In the genomic region with DNA sequence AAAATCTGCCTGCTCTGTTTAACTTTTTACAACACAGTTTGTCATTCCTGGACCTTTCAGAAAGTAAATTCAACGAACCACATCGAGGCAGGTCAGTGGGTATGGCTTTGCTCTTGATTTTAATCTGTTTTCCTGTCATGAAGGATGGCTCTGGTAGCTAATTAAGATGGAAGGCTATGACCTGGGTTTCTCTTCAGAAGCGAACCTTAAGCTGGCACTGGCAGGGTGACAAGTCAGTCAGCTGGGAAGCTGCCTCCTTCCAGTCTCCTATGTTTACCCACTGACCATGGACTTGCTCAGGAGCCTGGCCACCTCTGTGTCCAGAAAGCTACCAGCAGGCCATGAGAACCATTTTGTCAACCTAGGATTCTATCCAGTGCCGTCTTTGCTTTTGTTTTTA, we compare ENCODE assay signal across 8 mouse cellular contexts. TPM values are rescaled to one million over a fixed set of nuclear protein-coding genes. Genes with fewer than 3 reads are reported as not detected.
DNase-seq lines count a peak whose midpoint lies in the region; ATAC-seq lines count a peak whose summit lies in the region.

No protein-coding gene starts in this region.

- H3K4me1 ChIP-seq in stomach, embryonic 14.5 days (ENCODE audit: control insufficient read depth, insufficient read depth, low read length): peaks cover 7% of the 10 kb centered on the region; the same call in 1 of the 2 replicates

- no peak overlapping the region for H3K4me3 ChIP-seq in stomach, embryonic 14.5 days (ENCODE audit: low read depth, low read length)

- 0 out of 2 replicates have a peak, but pooled peaks cover 3% of the 10 kb centered on the region for H3K27me3 ChIP-seq in stomach, embryonic 14.5 days (ENCODE audit: control insufficient read depth, insufficient read depth, low read length)

- peak; percentile 17 for DNase-seq in embryo, embryonic 10 days (ENCODE audit: low spot score)
- no peak for DNase-seq in embryo, embryonic 10.5 days (ENCODE audit: low spot score)
- DNase-seq in retina, postnatal 1 day: peak; percentile 42
- DNase-seq in retina, embryonic 14.5 days (ENCODE audit: low spot score): no peak
- peak; percentile 60 to 71 for DNase-seq in kidney, postnatal 36 days
- no peak for DNase-seq in thymus, adult 18-20 months
- no peak for DNase-seq in left cerebral cortex, postnatal 14 days (ENCODE audit: low spot score in 2 of 2)

- intact Hi-C loops in left cerebral cortex, postnatal 14 days (cut with DNase I): no loop called here

- 20% methylated on average over 4 of the region's 4 CpGs for WGBS in stomach, embryonic 14.5 days

- H3K4me2 ChIP-seq in stomach, embryonic 14.5 days (replicated peaks; ENCODE audit: low read depth, low read length): peak overlapping the region; percentile 28

- 0 out of 2 replicates have a peak overlapping the region, but pooled peaks have one; percentile 18 for H3K9ac ChIP-seq in stomach, embryonic 14.5 days (replicated peaks; ENCODE audit: low read depth, low read length)

- H3K9me3 ChIP-seq in stomach, embryonic 14.5 days (ENCODE audit: control insufficient read depth, low read depth, low read length): no peaks in the 10 kb centered on the region

- no peak for ATAC-seq in stomach, embryonic 14.5 days (ENCODE audit: insufficient number of reproducible peaks, insufficient read depth, low FRiP score, low read depth)

- no peaks in the 10 kb centered on the region for H3K36me3 ChIP-seq in stomach, embryonic 14.5 days (ENCODE audit: control insufficient read depth, insufficient read depth, low read length)

- peak overlapping the region; percentile 89 for H3K27ac ChIP-seq in stomach, embryonic 14.5 days (ENCODE audit: low read length)

RNA-seq across cellular contexts. Expression of a gene that starts 0.5 kb away (rescaled TPM):
- polyA plus RNA-seq in stomach, embryonic 14.5 days (2014; fragmentation: Nextera tagmentation; extraction: Ambion mirVana): 37.2 and 39.4 TPM in 2 replicates
- total RNA-seq in left cerebral cortex, postnatal 14 days (2021): 10 to 100 TPM; 17.0 to 18.4 TPM

Comparison
In these comparisons a context has a peak if more than half of its experiments do, and no peak if none do; other contexts are left out.
1. DNase-seq: peak in embryo, embryonic 10 days (single experiment), retina, postnatal 1 day (single experiment) and kidney, postnatal 36 days (2 of 2); none in embryo, embryonic 10.5 days (single experiment), retina, embryonic 14.5 days (single experiment), thymus, adult 18-20 months (0 of 2) and left cerebral cortex, postnatal 14 days (0 of 2).